Mouse (Mus musculus) natural killer cell, adult 2 months (primary cell): ENCODE data around the gene Naa40.

Experiments
- DNase-seq, 2 experiments: peaks; one replicate each; pipeline ENCODE4 v3.0.0; 2022; ENCODE audit warnings: low spot score in 2 of 2

The Naa40 gene

DNA sequence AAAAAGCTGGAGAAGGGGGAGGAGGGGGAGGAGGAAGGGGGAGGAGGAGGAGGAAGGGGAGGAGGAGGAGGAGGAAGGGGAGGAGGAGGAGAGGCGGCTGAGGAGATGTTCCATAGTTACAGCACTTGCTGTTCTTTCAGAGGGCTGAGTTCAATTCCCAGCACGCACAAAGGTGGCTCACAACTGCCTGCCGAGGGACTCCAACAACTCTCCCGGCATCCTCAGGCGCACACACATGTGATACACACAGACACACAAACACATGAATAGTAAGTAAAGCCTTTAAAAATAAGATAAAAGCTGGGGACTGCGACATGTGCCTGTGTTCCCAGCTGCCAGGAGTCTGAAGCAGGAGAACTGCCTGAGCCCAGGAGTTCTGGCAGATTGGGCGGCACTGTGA, 59.5 kb downstream of the Naa40 start:
- no peak for DNase-seq

DNA sequence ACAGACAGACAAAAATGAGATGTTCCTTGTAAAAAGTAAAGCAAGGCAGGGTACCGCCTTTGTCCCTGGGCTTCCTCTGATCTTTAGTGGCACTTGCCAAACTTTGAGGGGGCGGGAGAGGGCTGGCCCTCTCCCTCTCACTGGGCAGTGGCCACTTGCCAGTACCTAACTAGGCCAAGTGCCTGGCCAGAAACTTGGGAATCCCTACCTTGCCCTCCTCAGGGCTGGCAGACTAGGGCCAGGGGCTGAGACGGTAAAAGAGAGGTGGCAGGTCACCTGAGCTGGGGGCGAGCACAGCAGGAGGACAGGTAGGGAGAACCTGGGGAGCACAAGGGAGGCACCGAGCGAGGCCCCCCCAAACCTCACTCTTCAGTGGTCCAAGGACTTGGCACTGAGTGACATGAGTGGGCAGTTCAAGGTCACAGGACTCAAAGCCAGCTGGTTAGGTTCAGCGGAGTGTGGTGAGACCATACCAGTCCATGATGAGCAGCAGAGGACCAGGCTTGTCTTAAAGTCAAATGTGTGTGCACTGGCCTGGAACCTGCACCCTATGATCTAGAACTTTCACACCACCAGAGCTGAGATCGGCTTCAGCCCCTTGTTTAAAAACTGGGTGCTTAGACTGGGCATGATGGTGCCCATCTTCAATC, 60.1 kb downstream of the Naa40 start:
- no peak for DNase-seq

GRCm38 (mm10) chr19:7178841-7179452, 62.0 kb downstream of the Naa40 start:
- DNase-seq, result no peak

DNA sequence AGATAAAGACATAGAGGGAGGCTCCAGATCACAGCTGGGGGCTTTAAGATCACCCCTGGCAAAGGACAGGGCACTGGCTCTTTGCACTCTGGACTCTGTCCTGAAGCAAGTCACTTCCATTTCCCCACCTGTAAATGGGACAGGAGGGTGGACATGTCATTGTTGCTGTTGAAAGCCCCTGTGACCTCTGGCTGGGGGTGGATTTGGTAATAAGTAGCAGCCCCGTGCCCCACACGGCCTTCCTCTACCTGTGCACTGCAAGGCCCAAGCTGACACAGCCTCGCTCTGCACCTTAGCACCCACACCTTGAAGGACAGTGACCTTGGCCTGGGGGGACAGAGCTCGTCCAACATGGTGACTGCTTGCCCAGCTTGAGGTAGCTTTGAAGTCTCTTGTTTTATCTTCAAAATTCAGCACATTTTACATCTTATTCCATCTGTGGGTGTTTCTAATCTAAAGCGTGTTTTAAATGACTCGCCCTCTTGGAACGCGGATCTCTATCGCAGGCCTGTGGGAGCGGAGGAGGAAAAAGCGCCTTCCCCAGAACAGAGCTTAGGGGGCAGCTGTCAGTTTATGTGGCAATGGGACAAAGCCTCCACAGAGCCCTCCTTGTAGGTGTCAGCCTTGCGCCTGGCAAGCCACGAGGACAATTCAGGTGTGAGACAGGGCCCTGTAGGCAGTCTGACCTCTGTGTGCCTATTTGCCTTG, 63.0 kb downstream of the Naa40 start:
- no peak for DNase-seq

DNA sequence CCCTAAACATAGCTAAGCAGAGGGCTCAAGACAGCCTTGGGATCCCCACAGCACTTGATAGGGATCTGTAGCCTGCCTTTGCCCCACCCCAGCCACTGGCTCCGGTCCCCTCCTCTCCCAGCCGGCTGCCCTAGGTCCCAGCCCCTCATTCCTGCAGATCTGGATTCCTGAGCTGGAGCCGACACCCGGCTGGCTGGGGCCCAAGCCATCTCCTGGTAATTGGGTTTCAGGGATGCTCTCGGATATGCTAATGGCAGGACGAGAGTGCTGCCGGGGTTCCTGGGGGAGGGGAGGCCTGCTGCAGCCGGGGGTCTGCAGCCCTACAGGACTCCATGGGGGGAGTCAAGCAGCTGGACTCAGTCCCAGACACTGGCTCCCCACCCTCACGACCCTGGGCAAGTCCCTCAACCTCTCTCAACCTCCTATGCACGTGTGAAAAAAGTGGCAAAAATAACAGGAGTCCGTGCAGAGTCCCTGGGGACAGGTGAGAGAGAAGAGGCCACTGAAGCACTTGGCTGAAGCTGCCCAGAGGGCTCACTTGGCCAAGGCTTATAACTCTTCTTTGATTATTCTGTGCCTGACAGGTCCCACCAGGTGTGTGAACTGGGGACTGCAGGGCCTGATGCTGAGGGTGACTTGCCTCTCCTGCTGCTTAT, 64.8 kb downstream of the Naa40 start:
- DNase-seq, result no peak
